Mouse (Mus musculus) cerebellum, postnatal 25 days (tissue): ENCODE results near the gene Grb10.

Experiments used
- DNase-seq, 2 experiments: peaks; one replicate each; pipeline ENCODE4 v3.0.0; 2021; ENCODE audit warnings: mixed read lengths in 2 of 2

Gene Grb10

DNA sequence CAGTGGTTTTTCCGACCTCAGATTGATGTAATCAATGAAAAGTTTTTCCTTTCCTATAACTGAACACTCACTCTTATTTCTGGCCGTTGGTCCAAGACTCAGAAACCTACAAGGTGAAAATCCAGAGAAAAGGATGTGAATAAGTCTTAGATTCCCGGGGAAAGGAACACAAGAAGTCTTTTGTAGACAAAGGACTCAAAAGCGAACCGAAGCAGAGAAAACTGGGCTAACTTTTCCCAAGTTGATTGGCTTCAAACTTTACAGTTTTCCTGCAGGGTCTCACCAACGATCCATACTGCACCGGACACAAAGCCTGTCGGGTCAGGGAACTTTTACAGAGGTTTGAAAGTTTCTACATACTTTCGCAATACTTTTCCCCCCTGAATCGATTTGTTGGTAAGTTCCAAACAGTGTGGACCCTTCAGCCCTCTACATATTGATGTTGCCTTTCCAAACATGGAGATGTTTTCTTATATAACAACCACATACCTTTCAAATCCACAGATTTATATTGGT, at the start of gene Grb10:
Grb10 (minus strand) TSS at position 214 of the 516 bp plus-strand sequence.
- no peak for DNase-seq

DNA sequence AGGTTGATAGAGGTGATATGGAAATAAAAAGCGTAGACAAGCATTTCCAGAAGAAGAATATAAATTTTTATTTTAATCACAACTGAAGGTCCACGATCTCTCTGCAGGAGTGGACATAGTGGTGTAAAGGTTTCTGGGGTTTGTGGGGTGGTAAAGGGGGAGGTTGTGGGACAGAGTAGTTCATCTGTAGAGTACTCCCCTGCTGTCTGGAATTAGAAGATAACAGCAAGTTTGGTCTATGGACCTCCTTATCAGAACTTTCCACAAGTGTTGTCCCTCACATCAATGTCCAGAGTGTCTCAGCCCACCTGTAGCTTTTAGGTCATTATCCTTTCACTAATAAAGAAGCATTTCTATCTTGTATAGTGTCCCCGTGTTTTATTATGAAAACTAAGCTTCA, 43.2 kb upstream of the Grb10 start:
- DNase-seq, result no peak

- no peak for DNase-seq
Measured at GRCm38 (mm10) chr11:12079231-12079630, 40.7 kb upstream of the Grb10 start.

GRCm38 (mm10) chr11:12075449-12075848, 37.0 kb upstream of the Grb10 start:
- no peak for DNase-seq

DNA sequence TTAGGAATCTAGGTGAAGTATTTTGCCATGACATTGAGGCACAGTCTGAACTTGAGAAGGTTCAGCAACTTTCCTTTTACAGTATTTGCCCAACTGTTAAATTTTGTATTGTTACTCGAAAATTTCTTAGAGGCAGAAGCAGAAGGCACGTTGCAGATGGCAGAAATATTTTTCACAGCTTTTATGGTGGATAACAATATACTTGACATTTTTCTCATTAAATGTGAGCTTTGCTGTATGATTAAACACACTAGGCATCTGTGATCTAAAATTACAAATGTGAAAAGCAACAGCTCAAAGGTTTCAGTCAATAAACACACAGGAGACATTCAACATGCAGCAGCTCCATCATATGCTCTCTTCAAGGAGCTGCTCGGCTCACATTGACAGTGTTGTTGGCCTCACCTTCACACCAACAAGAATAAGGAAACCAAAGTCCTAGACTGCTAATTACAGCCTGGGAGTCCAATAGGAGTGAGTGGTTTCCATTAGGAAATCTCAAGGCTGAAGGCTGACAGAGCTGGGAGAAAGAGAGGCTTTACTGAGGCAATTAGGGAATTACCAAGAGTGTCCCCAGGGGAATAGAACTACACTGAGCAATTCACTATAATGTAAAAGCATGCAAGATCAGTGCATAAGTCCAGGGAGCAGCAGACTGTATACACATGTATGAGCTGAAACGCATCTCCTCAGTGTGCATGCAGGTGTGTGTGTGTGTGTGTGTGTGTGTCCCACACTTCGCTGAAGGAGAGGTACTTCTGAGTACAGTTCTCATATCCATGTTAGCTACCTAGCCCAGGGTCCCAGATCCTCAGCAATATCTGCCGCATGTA, 35.1 kb upstream of the Grb10 start:
- DNase-seq, result no peak

DNA sequence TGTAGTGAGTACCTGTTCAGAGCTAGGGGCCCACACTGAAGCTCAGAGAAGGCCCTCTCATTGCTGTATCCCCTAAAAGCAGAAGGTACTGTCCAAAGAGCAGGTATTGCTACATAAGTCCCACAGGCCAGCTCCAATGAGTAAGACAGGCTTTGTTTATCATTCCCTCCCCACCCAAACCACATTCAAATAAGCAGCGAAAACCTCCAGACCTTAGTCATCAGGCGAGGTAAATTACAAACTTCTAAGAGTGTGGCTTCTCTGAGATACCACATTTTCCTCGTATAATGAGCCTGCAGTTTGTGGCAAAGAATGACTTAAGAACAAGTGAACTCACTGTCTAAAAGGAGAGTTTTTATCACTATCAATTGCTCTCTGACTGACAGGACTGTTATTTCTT, 33.8 kb upstream of the Grb10 start:
- DNase-seq, result no peak

DNA sequence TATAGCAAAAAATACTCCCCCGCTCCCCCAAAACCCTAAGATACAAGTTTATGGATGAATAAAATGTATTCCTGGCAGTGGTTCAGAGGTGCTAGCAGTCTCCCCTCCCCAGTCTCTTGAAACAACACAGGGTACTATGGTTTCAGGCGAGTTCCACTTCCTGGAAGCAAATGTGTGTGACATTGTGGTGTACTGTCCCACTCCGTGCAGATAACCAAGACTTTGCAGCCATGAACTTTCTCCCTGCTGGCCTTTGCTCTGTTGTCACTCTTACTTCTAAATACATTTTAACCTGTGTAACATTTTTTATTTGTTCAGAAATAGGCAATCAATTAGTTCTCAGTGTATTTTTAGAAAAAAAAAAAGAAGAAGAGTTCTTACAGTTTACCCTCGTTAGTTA, 20.5 kb upstream of the Grb10 start:
- DNase-seq, result no peak

DNA sequence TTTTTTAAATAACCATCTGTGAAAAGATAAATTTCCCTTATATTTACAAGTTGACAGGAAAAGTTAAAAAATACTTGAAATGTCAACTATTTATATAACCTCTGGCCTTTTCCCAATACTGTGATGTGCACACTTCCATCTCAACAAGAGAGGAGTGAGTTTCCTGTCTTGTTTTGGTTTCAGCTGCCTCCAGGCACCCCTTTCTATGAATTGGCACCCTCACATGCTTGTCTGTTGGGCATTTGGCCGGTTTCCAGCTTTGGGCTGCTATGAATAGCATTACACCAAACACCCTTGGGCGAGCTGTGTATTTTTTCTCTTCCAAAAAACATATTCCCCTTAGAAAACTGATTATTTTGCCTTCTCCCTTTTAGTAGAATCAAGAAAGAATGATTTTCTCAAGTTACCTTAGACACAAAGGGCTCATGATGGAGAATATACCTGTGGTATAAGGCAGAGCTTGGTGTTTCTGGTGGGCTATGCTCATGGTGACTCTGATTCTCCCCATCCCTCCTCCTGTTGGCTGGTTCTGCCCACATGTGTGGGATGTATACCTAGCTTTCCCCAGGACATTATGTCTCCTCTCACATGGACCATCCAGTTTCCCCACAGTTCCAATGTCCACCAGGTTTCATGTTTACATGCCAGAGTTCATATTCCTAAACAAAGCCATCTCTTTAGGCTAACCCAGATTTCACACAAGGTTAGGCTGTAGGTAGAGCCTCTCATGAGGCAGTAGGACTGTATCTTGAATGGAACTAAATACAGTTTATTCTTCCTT, 10.3 kb upstream of the Grb10 start:
- peak; percentile 15 to 61 for DNase-seq

DNA sequence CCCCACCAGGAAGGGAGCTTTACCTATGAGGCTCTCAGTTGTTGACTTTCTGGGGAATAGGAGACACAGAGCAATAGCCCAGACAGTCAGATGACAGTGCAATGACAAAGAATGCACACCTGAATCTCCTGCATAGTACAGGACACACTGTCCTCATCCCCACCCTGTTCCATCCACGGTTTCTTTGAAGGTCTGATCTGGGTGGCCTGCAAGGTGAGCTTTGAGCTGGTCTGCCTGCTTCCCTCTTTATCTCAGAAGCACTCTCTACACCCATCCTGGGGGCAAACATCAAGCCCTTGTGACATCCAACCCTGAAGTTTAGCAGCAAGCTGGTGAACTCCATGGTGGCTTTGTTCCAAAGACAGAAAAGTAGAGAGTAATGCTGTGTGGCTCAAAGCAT, 9.7 kb upstream of the Grb10 start:
- DNase-seq, result no peak

DNA sequence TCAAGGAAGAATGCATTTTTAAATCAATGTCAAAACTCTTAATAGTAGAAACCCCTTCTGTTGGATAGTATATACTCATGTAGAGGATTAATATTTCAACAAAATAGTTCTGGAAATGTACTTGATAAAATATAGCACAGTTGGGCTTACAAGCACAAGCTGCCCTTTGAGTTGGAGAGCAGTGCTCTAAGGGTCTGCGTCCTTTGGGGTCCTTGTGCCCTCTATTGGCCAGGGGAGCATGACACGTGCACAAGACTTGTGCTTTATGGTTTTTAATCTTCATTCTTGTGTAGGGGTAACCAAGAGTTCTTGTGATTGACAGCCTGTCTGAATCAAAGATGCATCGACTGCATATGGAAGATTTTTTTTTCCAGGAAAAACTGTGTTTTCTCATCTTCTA, 5.8 kb upstream of the Grb10 start:
- DNase-seq, result no peak

- DNase-seq, result no peak
Measured at GRCm38 (mm10) chr11:12041787-12042186, 3.3 kb upstream of the Grb10 start.

DNA sequence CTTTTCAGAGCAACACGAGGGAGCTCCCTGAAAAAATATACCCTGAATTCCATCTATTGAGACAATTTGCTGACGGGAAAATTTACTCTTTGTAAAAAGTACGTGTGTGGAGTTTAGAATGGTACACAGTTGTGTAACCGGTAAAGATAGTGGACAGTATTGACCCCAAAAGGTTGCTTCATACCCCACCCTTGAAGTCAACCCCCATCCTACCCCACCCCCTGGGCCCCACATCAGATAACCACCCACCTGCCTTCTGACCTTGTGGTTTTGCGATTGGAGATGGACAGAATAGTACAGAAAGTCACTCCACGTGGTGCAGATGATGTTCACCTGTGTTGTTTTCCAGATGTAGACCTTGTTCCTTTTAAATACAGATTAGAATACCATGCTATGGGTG, 2.9 kb upstream of the Grb10 start:
- DNase-seq, result no peak

- DNase-seq, result no peak
Measured at GRCm38 (mm10) chr11:12040391-12040790, 1.9 kb upstream of the Grb10 start.

- DNase-seq, result no peak
Measured at GRCm38 (mm10) chr11:12039748-12040147, 1.3 kb upstream of the Grb10 start.

DNA sequence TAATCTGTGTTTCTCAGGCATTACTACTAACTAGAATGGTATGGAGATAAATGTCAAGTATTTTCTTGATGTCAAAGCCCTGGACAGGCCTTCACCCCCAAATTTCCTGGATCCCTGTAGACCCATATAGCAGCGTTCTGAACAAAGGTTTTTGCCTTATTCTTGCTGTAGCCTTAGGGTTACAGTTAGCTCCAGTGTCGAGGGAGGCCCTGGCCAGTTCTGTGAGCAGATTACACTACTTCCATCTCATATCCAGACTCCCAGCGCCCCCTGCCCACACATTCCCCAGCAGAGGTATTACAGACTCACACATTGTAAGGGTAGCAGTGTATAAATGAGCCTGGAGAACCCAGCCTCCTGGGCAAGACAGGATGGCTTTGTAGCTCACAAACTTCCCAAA, 615 bp upstream of the Grb10 start:
- DNase-seq, result no peak

DNA sequence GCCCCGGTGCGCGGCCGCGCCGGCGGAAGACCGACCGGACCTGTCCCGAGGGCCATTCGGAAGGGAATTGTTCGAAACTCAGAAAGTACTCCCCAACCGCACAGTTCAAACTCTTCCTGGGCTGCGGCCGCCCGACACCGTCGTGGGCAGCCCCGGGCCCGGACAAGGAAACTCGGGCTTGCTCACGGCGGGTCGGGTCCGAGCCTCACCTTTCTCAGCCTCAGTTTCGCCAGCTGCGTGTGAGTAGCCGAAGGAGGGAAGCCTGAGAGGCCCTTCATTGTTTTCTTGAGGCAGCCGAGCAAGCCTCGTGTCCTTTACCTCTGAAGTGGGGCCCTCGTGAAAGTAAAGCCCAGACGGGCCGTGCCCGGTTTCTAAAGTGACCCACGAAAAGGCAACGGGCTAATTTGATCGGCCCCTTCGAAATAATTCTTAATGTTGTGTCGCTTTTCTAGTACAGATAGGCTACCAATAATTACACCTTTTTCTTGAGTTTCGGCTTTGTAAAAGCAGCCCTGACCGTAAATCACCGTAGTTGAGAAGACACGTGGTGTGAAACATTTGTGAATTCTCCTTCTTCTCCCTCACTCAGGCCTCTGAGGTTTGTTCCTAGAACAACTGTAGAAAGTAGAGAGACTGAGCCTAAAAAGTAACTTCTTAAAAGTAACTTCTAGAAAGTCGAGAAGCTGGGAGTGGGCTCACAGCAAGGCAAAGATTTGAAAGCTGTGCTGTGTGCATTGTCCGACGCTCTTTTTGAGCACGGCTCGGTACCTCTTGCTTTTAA, 604 bp downstream of the Grb10 start:
- DNase-seq, result no peak

- peak in 1 of 2 experiments; percentile 5 for DNase-seq
Measured at GRCm38 (mm10) chr11:12037075-12037686, 1.3 kb downstream of the Grb10 start.

DNA sequence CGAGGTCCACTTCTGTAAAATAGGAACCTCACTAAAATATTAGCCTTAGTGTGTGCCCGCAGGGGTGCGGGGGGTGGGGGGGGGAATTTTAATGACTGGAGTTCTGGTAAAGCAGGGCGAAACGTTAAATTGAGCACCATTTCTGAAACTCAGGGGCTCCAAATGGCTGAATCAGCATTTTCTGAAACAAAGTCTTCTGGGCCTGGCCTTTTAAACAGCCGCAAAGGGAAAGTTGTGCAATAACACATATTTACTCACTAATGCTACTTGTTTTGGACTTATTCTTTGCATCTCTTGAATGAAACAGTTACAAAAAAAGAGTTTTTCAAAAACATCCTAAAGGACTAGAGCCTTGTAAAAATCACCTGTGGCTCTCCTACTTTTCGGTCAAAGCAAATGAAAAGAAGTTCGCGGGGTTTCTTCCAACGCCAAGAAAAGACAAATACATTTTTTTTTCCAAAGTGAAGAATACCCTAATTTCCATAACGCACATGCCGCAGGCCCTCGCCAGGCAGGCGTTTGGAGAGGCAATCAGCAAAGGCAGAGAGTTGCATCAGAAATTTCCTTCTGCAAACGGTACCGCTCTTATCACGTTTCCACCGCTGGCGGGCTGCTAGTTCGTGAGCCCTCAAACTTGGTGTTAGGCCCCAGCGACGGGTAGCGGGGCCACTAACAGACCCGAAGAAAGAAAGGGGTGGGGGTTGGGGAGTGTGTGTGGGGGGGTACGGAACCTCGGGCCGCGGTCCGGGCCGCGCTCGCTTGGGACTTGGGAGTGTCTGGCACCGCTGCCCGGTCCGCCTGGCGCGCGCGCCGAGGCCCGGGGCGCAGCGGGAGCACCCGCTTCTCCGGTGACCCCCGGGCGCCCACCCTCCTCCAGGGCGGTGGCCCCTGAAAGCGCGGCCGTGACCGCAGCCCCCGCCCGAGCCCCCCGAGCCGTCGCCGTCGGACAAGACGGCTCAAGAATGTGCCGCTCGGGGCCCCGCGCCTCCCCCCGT, 2.3 kb downstream of the Grb10 start:
- no peak for DNase-seq

DNA sequence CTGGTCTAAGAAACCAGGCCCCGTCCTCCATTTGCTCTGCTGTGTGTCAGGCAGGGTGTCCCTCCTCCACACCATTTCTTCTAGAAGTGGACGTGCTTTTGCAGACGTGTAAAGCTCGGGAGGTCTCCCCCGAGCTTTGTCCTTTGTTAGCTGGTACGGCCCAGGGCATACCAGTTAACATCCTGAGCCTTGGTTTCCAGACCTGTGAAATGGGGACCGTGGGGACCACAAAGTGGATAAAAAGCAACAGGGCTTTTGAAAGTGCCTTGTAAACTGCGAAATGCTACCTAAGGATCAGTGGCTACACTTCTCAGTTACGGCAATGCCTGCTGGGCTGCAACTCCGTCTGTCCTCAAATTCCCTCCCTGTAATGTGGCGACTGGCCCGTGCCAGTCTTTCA, 3.2 kb downstream of the Grb10 start:
- DNase-seq, result no peak

- no peak for DNase-seq
Measured at GRCm38 (mm10) chr11:12034781-12035180, 3.7 kb downstream of the Grb10 start.

GRCm38 (mm10) chr11:12034371-12034770, 4.1 kb downstream of the Grb10 start:
- no peak for DNase-seq
